Mouse (Mus musculus): Measurements from ENCODE around the gene Arhgap30. TPM values are rescaled to one million over a fixed set of nuclear protein-coding genes. Genes with fewer than 3 reads are reported as not detected.
A peak's percentile ranks its signal among the peaks of the same experiment; 100 is the strongest.

Gene Arhgap30
- polyA plus RNA-seq, 1 experiment from 2014 or later, result 1.3 TPM

- peak overlapping the region; percentile 42; the same call in 1 of the 2 replicates for H3K9ac ChIP-seq (ENCODE audit: low read depth, low read length)
Observed at GRCm38 (mm10) chr1:171440025-171440725, 51.4 kb downstream of the Arhgap30 start.

GRCm38 (mm10) chr1:171441466-171442412 is 53.0 kb downstream of the Arhgap30 start:
- peak overlapping the region; percentile 70 for H3K4me2 ChIP-seq (replicated peaks; ENCODE audit: low read depth)
- 22% methylated on average over 7 of the region's 7 CpGs for WGBS
- no peak overlapping the region for H3K9ac ChIP-seq (ENCODE audit: low read depth, low read length)
- peak overlapping the region; percentile 73 for H3K27ac ChIP-seq (ENCODE audit: low read depth, low read length)
- H3K4me1 ChIP-seq (replicated peaks; ENCODE audit: control insufficient read depth, insufficient read depth, low read length), result peaks cover 19% of the 10 kb centered on the region
- no peaks in the 10 kb centered on the region for H3K9me3 ChIP-seq (ENCODE audit: control insufficient read depth)
- peak; percentile 44 for ATAC-seq
- peak overlapping the region; percentile 12 for H3K4me3 ChIP-seq (ENCODE audit: low read depth, low read length)
- H3K36me3 ChIP-seq (ENCODE audit: control insufficient read depth, insufficient read depth), result no peaks in the 10 kb centered on the region
- H3K27me3 ChIP-seq (replicated peaks; ENCODE audit: control insufficient read depth, insufficient read depth, low read length), result no peaks in the 10 kb centered on the region
- TF ChIP-seq CTCF (IDR thresholded peaks at IDR 0.05; ENCODE audit: low read depth), result no peak

More at GRCm38 (mm10) chr1:171440025-171440725, 51.4 kb downstream of the Arhgap30 start:
- TF ChIP-seq CTCF (IDR thresholded peaks at IDR 0.05; ENCODE audit: low read depth), result peak; percentile 15; the same call in 1 of the 2 replicates
- Histone ChIP-seq H3K27ac (ENCODE audit: low read depth, low read length) (peak overlapping the region; percentile 73), H3K4me2 (replicated peaks; ENCODE audit: low read depth) (peak overlapping the region; percentile 70), H3K27me3 (replicated peaks; ENCODE audit: control insufficient read depth, insufficient read depth, low read length) (no peaks in the 10 kb centered on the region), H3K36me3 (ENCODE audit: control insufficient read depth, insufficient read depth) (no peaks in the 10 kb centered on the region), H3K4me1 (replicated peaks; ENCODE audit: control insufficient read depth, insufficient read depth, low read length) (peaks cover 26% of the 10 kb centered on the region), H3K9me3 (ENCODE audit: control insufficient read depth) (no peaks in the 10 kb centered on the region), H3K4me3 (ENCODE audit: low read depth, low read length) (peak overlapping the region; percentile 59)
- 12% methylated on average over 9 of the region's 9 CpGs for WGBS
- no peak for ATAC-seq

GRCm38 (mm10) chr1:171442413-171442760 is 53.6 kb downstream of the Arhgap30 start:
- TF ChIP-seq CTCF (IDR thresholded peaks at IDR 0.05; ENCODE audit: low read depth), result no peak
- Histone ChIP-seq H3K4me1 (replicated peaks; ENCODE audit: control insufficient read depth, insufficient read depth, low read length) (peaks cover 19% of the 10 kb centered on the region), H3K4me2 (replicated peaks; ENCODE audit: low read depth) (peak overlapping the region; percentile 70), H3K27ac (ENCODE audit: low read depth, low read length) (peak overlapping the region; percentile 73), H3K36me3 (ENCODE audit: control insufficient read depth, insufficient read depth) (no peaks in the 10 kb centered on the region), H3K4me3 (ENCODE audit: low read depth, low read length) (peak overlapping the region; percentile 12; the same call in 1 of the 2 replicates), H3K27me3 (replicated peaks; ENCODE audit: control insufficient read depth, insufficient read depth, low read length) (no peaks in the 10 kb centered on the region), H3K9ac (ENCODE audit: low read depth, low read length) (no peak overlapping the region), H3K9me3 (ENCODE audit: control insufficient read depth) (no peaks in the 10 kb centered on the region)
- no peak for ATAC-seq
- WGBS, result 25% methylated on average over 8 of the region's 8 CpGs

DNA sequence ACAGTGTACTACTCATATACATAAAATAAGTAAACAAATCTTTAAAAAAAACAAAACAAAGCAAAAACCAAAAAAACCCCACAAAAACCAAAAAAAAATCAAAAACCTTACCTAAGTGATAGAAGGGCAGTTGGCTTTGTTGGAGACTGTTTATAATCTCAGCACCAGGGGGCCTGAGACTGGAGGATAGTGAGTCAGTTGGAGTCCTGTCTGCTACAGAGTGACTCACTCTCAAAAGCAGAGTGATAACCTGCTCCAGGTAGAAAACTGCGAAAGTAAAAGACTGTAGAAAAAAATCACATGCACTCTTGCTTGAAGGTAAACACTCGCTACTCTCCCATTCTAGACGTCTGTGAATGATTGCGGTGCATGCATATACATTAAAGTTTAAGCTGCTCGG is 56.3 kb downstream of the Arhgap30 start:
- H3K27me3 ChIP-seq (replicated peaks; ENCODE audit: control insufficient read depth, insufficient read depth, low read length), result no peaks in the 10 kb centered on the region
- no peak overlapping the region for H3K4me2 ChIP-seq (replicated peaks; ENCODE audit: low read depth)
- no peak for ATAC-seq
- no peak overlapping the region for H3K27ac ChIP-seq (ENCODE audit: low read depth, low read length)
- H3K4me1 ChIP-seq (replicated peaks; ENCODE audit: control insufficient read depth, insufficient read depth, low read length), result peaks cover 10% of the 10 kb centered on the region
- 0 out of 2 replicates have a peak, but pooled peaks have one; percentile 22 for TF ChIP-seq CTCF (IDR thresholded peaks at IDR 0.05; ENCODE audit: low read depth)
- H3K9ac ChIP-seq (ENCODE audit: low read depth, low read length), result no peak overlapping the region
- no peaks in the 10 kb centered on the region for H3K9me3 ChIP-seq (ENCODE audit: control insufficient read depth)
- no peak overlapping the region for H3K4me3 ChIP-seq (ENCODE audit: low read depth, low read length)
- whole genome bisulfite sequencing, result 54% methylated on average over 5 of the region's 5 CpGs
- no peaks in the 10 kb centered on the region for H3K36me3 ChIP-seq (ENCODE audit: control insufficient read depth, insufficient read depth)

- no peak overlapping the region for H3K4me3 ChIP-seq (ENCODE audit: low read depth, low read length)
- WGBS, result 52% methylated on average over 7 of the region's 7 CpGs
- no peak for TF ChIP-seq CTCF (IDR thresholded peaks at IDR 0.05; ENCODE audit: low read depth)
- no peaks in the 10 kb centered on the region for H3K36me3 ChIP-seq (ENCODE audit: control insufficient read depth, insufficient read depth)
- H3K4me2 ChIP-seq (replicated peaks; ENCODE audit: low read depth), result no peak overlapping the region
- H3K9me3 ChIP-seq (ENCODE audit: control insufficient read depth), result no peaks in the 10 kb centered on the region
- H3K27me3 ChIP-seq (replicated peaks; ENCODE audit: control insufficient read depth, insufficient read depth, low read length), result no peaks in the 10 kb centered on the region
- H3K27ac ChIP-seq (ENCODE audit: low read depth, low read length), result no peak overlapping the region
- ATAC-seq, result no peak
- no peak overlapping the region for H3K9ac ChIP-seq (ENCODE audit: low read depth, low read length)
- H3K4me1 ChIP-seq (replicated peaks; ENCODE audit: control insufficient read depth, insufficient read depth, low read length), result 0 out of 2 replicates have a peak, but pooled peaks cover 4% of the 10 kb centered on the region
Observed at GRCm38 (mm10) chr1:171446854-171447253, 58.1 kb downstream of the Arhgap30 start.

DNA sequence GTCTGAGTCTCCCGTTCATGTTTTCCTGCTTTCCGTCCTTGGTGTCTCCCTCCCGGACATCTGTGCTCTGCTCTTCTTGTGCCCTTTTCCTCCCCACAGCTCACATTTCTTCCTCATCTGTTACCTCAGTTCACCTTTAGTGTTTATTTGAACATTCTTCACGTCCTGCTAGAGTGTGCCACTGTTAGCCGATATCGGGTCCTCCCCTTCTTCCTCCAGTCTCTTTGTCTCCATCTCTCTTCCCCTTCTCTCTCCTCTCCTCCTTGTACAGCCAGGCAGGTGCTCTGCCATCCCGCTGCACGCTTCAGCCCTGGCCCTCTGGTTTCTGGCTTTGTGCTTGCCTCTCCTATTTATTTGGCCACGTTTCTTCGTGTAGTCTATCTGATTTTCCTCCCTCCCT is 58.9 kb downstream of the Arhgap30 start:
- H3K27ac ChIP-seq (ENCODE audit: low read depth, low read length), result no peak overlapping the region
- H3K4me3 ChIP-seq (ENCODE audit: low read depth, low read length), result no peak overlapping the region
- WGBS, result 23% methylated on average over 10 of the region's 10 CpGs
- TF ChIP-seq CTCF (IDR thresholded peaks at IDR 0.05; ENCODE audit: low read depth), result no peak
- no peaks in the 10 kb centered on the region for H3K4me1 ChIP-seq (replicated peaks; ENCODE audit: control insufficient read depth, insufficient read depth, low read length)
- no peak overlapping the region for H3K9ac ChIP-seq (ENCODE audit: low read depth, low read length)
- no peaks in the 10 kb centered on the region for H3K9me3 ChIP-seq (ENCODE audit: control insufficient read depth)
- no peak overlapping the region for H3K4me2 ChIP-seq (replicated peaks; ENCODE audit: low read depth)
- H3K27me3 ChIP-seq (replicated peaks; ENCODE audit: control insufficient read depth, insufficient read depth, low read length), result no peaks in the 10 kb centered on the region
- ATAC-seq, result no peak
- no peaks in the 10 kb centered on the region for H3K36me3 ChIP-seq (ENCODE audit: control insufficient read depth, insufficient read depth)
